Mouse (Mus musculus) CD8-positive naive resting alpha-beta T cell, adult 2 months (primary cell): ENCODE data around the gene Chchd5.
A peak's percentile ranks its signal among the peaks of the same experiment; 100 is the strongest.

Source experiments
- DNase-seq, 2 experiments: peaks; one replicate each; pipeline ENCODE4 v3.0.0; 2022; ENCODE audit warnings: low read depth in 2 of 2, low spot score in 2 of 2

Gene Chchd5

GRCm38 (mm10) chr2:129129412-129129929 lies at the start of gene Chchd5:
TSS of gene Chchd5 (plus strand) at chr2:129129700.
- peak; percentile 67 to 72 for DNase-seq

GRCm38 (mm10) chr2:129081097-129081496 lies 48.4 kb upstream of the Chchd5 start:
- no peak for DNase-seq

GRCm38 (mm10) chr2:129083514-129083913 lies 46.0 kb upstream of the Chchd5 start:
- DNase-seq: no peak

GRCm38 (mm10) chr2:129084959-129085358 lies 44.5 kb upstream of the Chchd5 start:
- peak; percentile 29 to 37 for DNase-seq

- DNase-seq: no peak
Measured at GRCm38 (mm10) chr2:129087520-129087919, 42.0 kb upstream of the Chchd5 start.

- DNase-seq: no peak
Measured at GRCm38 (mm10) chr2:129090370-129090769, 39.1 kb upstream of the Chchd5 start.

GRCm38 (mm10) chr2:129092810-129093209 lies 36.7 kb upstream of the Chchd5 start:
- DNase-seq: no peak

- no peak for DNase-seq
Measured at GRCm38 (mm10) chr2:129093926-129094724, 35.4 kb upstream of the Chchd5 start.

- DNase-seq: peak; percentile 78 to 84
Measured at GRCm38 (mm10) chr2:129100784-129101310, 28.7 kb upstream of the Chchd5 start, which contains the start of gene Polr1b. TSS of gene Polr1b (plus strand) at chr2:129100995.

GRCm38 (mm10) chr2:129112924-129113323 lies 16.6 kb upstream of the Chchd5 start:
- DNase-seq: no peak

- DNase-seq: no peak
Measured at GRCm38 (mm10) chr2:129115706-129116367, 13.7 kb upstream of the Chchd5 start.

GRCm38 (mm10) chr2:129116368-129116739 lies 13.1 kb upstream of the Chchd5 start:
- no peak for DNase-seq

- DNase-seq: no peak
Measured at GRCm38 (mm10) chr2:129118061-129118460, 11.4 kb upstream of the Chchd5 start.

GRCm38 (mm10) chr2:129121986-129122385 lies 7.5 kb upstream of the Chchd5 start:
- no peak for DNase-seq

- peak; percentile 35 to 38 for DNase-seq
Measured at GRCm38 (mm10) chr2:129129987-129130545, 566 bp downstream of the Chchd5 start.

GRCm38 (mm10) chr2:129130776-129131175 lies 1.3 kb downstream of the Chchd5 start:
- DNase-seq: no peak

GRCm38 (mm10) chr2:129132231-129132630 lies 2.7 kb downstream of the Chchd5 start:
- DNase-seq: no peak

GRCm38 (mm10) chr2:129133006-129133805 lies 3.7 kb downstream of the Chchd5 start:
- DNase-seq: no peak

- no peak for DNase-seq
Measured at GRCm38 (mm10) chr2:129139906-129140305, 10.4 kb downstream of the Chchd5 start.

- DNase-seq: no peak
Measured at GRCm38 (mm10) chr2:129148836-129149235, 19.3 kb downstream of the Chchd5 start.

GRCm38 (mm10) chr2:129150386-129150785 lies 20.9 kb downstream of the Chchd5 start:
- DNase-seq: no peak
